Mouse (Mus musculus): ENCODE measurements around the gene Pus3. TPM values are rescaled to one million over a fixed set of nuclear protein-coding genes. Genes with fewer than 3 reads are reported as not detected.

The Pus3 gene
- polyA plus RNA-seq (2012; ENCODE audit: insufficient read depth, insufficient read length, missing spikeins) = 7.9 and 9.0 TPM in 2 replicates

DNA sequence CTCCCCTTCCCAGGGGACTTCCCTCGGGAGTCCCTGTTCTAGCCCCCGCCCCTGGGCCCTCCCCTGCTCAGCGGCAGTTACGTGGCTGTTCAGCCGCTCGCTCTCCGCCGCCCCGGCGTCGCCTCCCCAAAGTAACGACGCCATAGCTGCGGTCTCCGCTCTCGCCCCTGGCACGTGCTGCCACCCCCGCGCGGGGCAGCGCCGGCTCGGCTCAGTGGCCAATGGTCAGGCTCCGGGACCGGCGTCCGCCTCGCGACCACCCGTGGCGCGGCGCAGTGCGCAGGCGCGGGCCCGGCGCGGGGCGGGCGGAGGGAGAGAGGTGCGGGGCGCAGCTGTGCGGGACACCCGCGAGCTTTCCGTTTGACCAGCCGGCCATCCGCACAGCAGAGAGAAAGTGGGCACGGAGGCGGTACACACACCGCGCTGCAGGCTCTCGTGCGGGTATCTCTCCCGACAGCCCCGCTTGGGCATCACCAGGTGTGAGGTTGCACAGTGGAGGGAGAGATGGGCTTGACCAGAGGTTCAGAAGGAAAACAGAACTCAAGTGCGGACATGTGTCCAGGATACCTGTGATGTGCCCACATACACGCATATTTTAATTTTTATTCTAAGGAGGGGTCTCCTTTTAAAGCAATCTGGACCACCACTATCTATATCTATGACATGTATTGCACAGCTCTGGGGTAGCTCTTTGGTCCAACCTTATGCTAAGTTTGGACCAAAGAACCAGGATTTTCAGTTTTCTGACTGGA is at the start of gene Pus3, which contains the start of gene Ddx25:
TSS of gene Pus3 (plus strand) at position 339 of the 752 bp plus-strand sequence.
TSS of gene Ddx25 (minus strand) at position 272 of the 752 bp plus-strand sequence.
- no peak for TF ChIP-seq CTCF (IDR thresholded peaks at IDR 0.05; ENCODE audit: low read depth, low read length)
- no peak for TF ChIP-seq POLR2A (IDR thresholded peaks at IDR 0.05; ENCODE audit: borderline replicate concordance, low read depth, low read length)
- H3K4me1 ChIP-seq (ENCODE audit: control insufficient read depth, insufficient read depth, low read length) = peaks cover 14% of the 10 kb centered on the region
- H3K27ac ChIP-seq (ENCODE audit: insufficient read depth, low read depth, low read length) = peak within 1 kb of the TSS; percentile 55
- peak within 1 kb of the TSS; percentile 85 for H3K4me3 ChIP-seq (ENCODE audit: insufficient read depth, low read length)

DNA sequence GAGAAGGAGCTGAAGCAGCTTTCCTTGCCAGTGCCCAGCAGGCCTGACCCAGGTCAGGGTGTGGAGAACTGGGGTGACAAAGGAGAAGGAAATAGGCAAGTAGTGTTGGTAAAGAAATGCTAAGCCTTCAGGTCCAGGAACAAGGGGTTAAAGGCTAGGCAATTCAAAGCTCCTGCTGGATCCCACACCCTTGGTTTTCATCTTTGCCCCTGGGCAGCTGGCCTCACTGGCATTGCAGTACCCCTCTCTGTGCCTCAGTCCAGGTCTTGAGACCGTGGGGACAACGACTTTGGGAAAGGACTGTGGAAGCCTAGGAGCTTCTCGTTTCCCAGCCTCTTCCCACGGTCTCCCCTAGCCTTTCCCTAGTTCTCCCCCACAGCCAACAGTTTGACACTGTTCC is 44.5 kb upstream of the Pus3 start:
- Histone ChIP-seq H3K4me3 (ENCODE audit: insufficient read depth, low read length) (no peak overlapping the region), H3K27ac (ENCODE audit: insufficient read depth, low read depth, low read length) (no peak overlapping the region)
- TF ChIP-seq POLR2A (IDR thresholded peaks at IDR 0.05; ENCODE audit: borderline replicate concordance, low read depth, low read length) = no peak
- TF ChIP-seq CTCF (IDR thresholded peaks at IDR 0.05; ENCODE audit: low read depth, low read length) = no peak

DNA sequence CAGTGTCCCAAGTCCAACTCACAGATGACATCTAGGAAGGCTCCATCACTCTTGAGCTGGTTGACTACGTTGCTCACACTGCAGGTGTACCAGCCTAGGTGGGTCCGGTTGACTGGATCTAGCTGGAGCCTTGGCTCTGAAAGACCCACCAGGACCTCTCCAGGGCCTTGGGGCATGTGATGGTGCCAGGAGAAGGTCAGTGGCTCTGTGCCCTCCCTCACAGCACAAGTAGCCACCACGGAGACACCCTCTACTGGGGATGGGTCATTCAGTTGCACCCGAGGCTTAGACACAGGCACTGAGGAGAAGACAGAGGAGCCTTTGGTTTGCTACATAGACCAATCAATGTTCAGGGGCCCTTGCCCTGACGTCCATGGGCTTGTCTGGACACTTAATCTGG is 42.2 kb upstream of the Pus3 start:
- TF ChIP-seq CTCF (IDR thresholded peaks at IDR 0.05; ENCODE audit: low read depth, low read length) (no peak), POLR2A (IDR thresholded peaks at IDR 0.05; ENCODE audit: borderline replicate concordance, low read depth, low read length) (no peak)
- no peaks in the 10 kb centered on the region for H3K4me1 ChIP-seq (ENCODE audit: control insufficient read depth, insufficient read depth, low read length)
- no peak overlapping the region for H3K4me3 ChIP-seq (ENCODE audit: insufficient read depth, low read length)
- no peak overlapping the region for H3K27ac ChIP-seq (ENCODE audit: insufficient read depth, low read depth, low read length)

More for the DNA sequence above, 44.5 kb upstream of the Pus3 start:
- no peaks in the 10 kb centered on the region for H3K4me1 ChIP-seq (ENCODE audit: control insufficient read depth, insufficient read depth, low read length)

DNA sequence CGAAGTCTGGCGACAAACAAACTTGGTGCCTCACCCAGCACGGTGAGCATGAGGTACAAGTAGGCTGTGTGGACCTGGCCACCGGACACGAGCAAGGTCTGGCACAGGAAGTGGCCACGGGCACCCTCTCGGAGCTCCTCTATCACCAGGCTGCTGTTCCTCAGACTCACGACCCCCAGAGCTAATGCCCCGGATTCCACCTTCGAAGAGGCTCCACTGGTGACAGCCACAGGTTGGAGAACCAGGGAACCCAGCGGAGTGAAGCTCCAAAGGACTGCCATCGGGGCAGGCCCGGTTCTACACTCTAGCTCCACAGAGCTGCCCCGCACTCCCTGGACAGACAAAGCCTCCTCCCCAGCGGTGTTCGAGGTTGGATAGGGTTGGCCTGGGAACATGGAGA is 41.7 kb upstream of the Pus3 start:
- H3K4me3 ChIP-seq (ENCODE audit: insufficient read depth, low read length) = no peak overlapping the region
- no peaks in the 10 kb centered on the region for H3K4me1 ChIP-seq (ENCODE audit: control insufficient read depth, insufficient read depth, low read length)
- H3K27ac ChIP-seq (ENCODE audit: insufficient read depth, low read depth, low read length) = no peak overlapping the region
- TF ChIP-seq POLR2A (IDR thresholded peaks at IDR 0.05; ENCODE audit: borderline replicate concordance, low read depth, low read length) (no peak), CTCF (IDR thresholded peaks at IDR 0.05; ENCODE audit: low read depth, low read length) (no peak)

DNA sequence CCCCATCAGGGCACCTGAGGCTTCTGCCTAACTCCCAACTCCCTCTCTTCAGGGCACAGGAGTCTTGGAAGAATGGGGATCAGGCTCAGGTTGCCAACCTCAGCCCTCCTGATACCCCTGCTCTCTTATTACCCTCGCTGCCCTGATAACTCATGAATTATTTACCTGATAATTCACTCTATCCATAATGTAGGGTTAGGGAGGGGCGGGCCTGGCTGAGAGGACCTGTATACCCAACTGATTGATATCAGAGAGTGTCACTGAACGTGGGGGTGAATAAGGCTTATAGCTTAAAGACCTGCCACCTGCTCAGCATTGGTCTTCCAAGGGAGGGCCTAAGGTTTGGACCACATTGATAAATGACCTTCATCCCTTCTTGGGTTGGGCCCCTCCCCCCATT is 40.2 kb upstream of the Pus3 start, which contains the start of gene Gm1113:
TSS of gene Gm1113 (minus strand) at position 101 of the 400 bp plus-strand sequence.
- TF ChIP-seq CTCF (IDR thresholded peaks at IDR 0.05; ENCODE audit: low read depth, low read length) (no peak), POLR2A (IDR thresholded peaks at IDR 0.05; ENCODE audit: borderline replicate concordance, low read depth, low read length) (no peak)
- no peak within 1 kb of the TSS for H3K4me3 ChIP-seq (ENCODE audit: insufficient read depth, low read length)
- no peaks in the 10 kb centered on the region for H3K4me1 ChIP-seq (ENCODE audit: control insufficient read depth, insufficient read depth, low read length)
- H3K27ac ChIP-seq (ENCODE audit: insufficient read depth, low read depth, low read length) = no peak within 1 kb of the TSS

DNA sequence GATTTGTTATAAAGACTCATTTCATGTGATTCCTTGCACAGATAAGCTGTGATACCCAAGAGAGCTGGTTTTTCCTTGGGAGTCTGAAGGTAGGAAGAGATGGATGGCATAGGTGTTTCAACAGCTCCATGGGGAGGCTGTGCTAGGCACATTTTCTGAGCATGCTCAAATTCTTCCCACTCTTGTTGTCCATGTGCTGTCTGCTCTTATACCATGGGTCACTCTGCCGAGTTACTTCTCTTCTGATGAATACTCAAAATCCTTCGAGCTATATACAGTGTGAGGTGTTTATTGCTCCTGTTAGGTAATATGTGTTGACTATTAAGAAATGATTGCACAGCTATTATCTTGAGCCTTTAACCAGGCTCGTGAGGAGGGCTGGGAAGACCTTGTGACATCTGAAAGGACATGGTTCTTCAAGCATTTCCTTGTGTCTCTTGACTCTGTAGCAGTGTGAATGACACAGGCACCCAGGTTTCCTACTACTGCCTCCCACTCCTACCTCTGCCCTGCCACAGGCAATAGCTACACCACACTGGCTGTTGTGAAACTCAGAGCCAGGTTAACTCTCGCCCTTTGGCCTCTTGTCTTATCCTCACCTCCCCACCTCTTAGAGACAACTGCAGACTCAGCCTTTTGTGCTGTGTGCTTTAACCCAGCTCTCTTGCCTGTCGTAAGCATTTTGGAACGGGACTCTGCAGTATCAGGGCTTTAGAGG is 37.6 kb upstream of the Pus3 start:
- Histone ChIP-seq H3K4me3 (ENCODE audit: insufficient read depth, low read length) (no peak overlapping the region), H3K27ac (ENCODE audit: insufficient read depth, low read depth, low read length) (no peak overlapping the region), H3K4me1 (ENCODE audit: control insufficient read depth, insufficient read depth, low read length) (no peaks in the 10 kb centered on the region)
- TF ChIP-seq CTCF (IDR thresholded peaks at IDR 0.05; ENCODE audit: low read depth, low read length) (no peak), POLR2A (IDR thresholded peaks at IDR 0.05; ENCODE audit: borderline replicate concordance, low read depth, low read length) (no peak)

DNA sequence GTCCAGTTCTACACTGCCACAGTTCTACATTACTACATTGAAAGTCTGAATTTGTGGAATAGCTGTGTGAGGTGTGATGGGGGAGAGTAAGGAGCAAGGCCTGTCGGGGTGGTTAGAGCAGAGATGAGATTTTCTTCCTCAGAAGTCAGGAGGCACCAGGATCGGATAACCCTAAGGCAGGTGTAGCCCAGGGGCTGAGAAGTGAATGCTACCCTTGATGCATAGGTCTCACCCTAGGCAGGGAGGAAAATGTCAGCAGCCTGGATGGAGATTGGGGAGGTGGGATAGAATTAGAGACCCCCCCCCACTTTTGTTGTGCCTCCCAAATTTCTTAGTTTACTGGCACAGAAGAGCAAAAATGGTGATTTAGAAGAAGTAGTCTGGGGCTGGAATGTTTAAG is 36.2 kb upstream of the Pus3 start:
- H3K4me3 ChIP-seq (ENCODE audit: insufficient read depth, low read length) = no peak overlapping the region
- TF ChIP-seq CTCF (IDR thresholded peaks at IDR 0.05; ENCODE audit: low read depth, low read length) (no peak), POLR2A (IDR thresholded peaks at IDR 0.05; ENCODE audit: borderline replicate concordance, low read depth, low read length) (no peak)
- H3K4me1 ChIP-seq (ENCODE audit: control insufficient read depth, insufficient read depth, low read length) = no peaks in the 10 kb centered on the region
- H3K27ac ChIP-seq (ENCODE audit: insufficient read depth, low read depth, low read length) = no peak overlapping the region

DNA sequence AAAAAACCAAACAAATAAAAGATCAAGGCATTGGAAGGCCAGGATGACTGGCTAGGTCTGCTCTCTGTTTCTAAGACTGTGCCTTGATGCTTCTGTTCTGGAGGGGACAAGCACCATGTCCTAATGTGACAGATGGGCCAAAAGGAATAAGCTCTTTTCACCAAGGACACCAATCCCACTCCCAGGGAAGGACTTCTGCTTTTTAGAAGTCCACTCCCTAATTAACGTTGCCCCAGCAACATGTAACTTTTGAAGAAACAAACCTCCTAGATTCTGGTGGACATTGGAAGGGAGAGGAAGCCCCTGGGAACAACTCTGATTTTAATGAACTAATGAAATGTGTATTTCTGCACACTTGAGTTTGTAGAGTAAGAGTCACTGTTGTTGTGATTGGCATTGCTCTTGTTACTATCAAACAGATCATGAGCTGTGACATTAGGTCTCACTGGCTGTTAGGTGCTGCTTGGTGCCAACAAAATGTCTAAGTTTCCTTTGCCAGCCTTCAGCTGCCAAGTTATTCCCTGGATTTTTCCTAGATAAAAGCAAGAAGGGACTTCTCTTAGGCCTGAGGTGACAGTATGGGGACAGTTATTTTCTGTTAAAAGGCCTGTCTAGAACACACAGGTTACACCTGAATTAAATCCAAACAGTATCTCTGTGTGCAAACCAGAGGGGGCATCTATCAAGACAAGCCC is 35.4 kb upstream of the Pus3 start:
- no peak for TF ChIP-seq CTCF (IDR thresholded peaks at IDR 0.05; ENCODE audit: low read depth, low read length)
- TF ChIP-seq POLR2A (IDR thresholded peaks at IDR 0.05; ENCODE audit: borderline replicate concordance, low read depth, low read length) = no peak
- Histone ChIP-seq H3K4me3 (ENCODE audit: insufficient read depth, low read length) (no peak overlapping the region), H3K27ac (ENCODE audit: insufficient read depth, low read depth, low read length) (no peak overlapping the region), H3K4me1 (ENCODE audit: control insufficient read depth, insufficient read depth, low read length) (no peaks in the 10 kb centered on the region)

DNA sequence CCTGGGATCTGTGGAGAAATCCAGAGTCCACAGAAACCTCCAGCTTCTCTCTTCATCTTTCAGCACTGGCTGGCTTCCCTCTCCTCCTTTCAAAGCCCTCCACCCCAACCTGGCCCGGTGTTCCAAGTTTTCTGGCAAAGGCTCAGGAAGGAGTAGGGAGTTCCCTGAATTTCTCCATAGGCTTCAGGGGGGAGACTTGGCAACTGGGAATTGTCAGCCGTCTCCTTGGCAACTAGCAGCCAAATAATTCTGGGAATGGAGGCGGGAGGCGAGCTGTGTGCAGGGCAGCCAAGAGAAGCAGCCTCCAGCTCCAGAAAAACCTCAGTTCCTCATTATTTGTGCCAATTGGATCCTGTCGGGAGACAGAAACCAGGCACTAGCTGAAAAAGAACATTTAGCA is 34.9 kb upstream of the Pus3 start:
- no peak overlapping the region for H3K4me3 ChIP-seq (ENCODE audit: insufficient read depth, low read length)
- no peak overlapping the region for H3K27ac ChIP-seq (ENCODE audit: insufficient read depth, low read depth, low read length)

More for the DNA sequence above, 34.9 kb upstream of the Pus3 start:
- no peak for TF ChIP-seq CTCF (IDR thresholded peaks at IDR 0.05; ENCODE audit: low read depth, low read length)
- no peak for TF ChIP-seq POLR2A (IDR thresholded peaks at IDR 0.05; ENCODE audit: borderline replicate concordance, low read depth, low read length)
- no peaks in the 10 kb centered on the region for H3K4me1 ChIP-seq (ENCODE audit: control insufficient read depth, insufficient read depth, low read length)

All from bone marrow macrophage, adult 2 months (primary cell).